Mouse (Mus musculus) embryo, embryonic 9.5 days (tissue): Measurements from ENCODE around the gene Tsnax.

Experiments used
- DNase-seq: peaks from one replicate; pipeline ENCODE4 v3.0.0-alpha.2; 2017; ENCODE audit errors: extremely low spot score

Gene Tsnax

DNA sequence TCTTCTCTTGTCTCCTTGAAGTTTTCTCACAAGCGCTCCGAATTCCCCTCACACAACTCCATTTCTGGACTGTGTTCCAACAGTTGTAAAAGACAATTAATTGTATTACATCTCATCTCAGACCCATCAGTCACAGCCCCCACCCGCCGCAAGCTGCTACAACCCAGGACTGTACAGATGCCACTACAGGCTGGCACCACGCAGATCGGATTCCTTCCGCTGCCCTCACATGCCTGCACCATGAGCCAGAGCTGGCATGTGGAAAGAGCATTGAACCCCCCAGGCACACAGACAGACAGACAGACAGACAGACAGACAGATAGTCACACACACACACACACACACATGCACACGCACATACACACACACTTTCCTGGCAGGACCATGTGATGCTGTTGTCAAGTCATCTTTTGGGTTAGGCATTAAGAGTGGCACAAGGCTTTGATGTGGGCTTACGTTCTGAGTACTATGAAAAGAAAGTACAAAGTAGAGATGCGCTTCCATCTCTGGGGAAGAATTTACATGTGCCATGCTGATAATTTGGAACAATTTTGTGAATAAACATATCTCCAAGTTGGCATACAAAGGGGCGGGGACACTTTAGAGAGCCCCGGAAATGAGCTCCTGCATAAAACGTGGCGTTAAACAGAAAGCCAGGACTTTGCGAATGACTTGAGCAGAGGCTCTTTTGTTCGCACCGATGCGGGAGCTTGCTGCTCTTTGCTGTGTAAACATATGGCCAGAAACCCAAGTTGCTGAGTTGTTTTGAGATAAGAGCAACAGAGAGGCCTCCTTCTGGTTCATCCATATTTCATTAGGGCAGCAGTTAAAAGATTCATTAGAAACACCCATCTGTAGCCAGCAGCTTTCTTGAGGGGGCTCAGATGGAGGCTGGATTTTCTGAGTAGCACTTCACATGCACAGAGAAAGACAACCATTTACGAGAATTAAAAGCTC, 67.9 kb downstream of the Tsnax start:
- no peak for DNase-seq

DNA sequence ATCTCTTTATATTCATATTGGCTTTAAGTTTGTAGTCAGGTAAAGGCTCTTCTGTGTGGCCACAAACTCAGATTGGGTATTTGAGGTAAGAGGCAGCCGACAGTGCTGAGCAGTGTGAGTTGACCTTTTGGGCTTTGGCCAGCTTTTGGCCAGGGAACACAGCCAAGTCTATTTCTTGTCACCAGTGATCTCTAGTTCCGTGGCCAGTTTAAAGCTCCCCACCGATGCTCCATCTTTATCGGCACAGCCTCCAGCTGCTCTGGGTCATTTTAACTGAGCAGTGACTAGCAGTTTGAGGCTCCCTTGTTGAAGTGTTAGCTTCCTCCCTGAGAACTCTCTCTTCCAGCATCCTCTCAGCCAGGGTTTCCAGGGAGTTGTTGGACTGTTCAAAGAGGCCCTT, 70.9 kb downstream of the Tsnax start:
- DNase-seq = no peak
